Mouse (Mus musculus) spleen, postnatal 36 days (tissue): ENCODE measurements around the gene Rplp0.

Source experiments
- DNase-seq, 2 experiments: peaks; one replicate each; pipeline ENCODE4 v3.0.0; 2022; ENCODE audit warnings: low spot score in 2 of 2, mixed read lengths in 1 of 2

Gene Rplp0

DNA sequence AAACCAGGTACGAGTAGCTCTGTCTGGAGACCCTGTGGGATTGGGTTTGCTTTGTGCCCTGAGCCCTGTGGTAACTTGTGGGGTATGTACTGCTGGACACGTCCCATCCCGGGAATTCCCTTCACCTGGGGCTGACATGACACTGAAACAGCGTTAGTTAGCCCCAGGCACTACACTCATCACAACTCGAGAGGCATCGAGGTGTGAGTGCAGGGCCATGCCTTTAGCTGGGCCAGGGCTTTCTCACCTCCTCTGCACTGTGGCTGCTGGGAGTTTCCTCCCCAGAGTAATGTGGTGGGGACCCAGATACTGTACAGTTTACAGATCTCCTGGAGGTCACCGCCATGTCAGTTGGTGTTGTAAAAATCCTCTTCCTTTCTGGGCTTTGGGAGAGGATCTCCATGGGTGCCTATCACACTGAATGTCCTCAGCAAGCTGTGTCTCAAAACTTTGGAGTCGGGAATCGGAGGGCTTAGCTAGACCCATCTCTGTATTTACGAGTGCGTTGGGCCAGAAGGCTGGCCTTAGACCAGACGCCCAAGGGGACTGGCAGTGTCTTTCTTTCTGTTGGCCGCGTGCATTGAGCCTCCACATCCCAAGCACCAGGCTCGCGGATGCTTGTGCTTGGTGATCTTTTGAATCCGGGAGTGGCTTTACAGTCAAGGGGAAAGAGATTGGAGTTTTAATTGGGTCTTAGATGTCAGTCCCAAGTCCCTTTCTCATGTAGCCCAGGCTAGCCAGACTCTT is 32.6 kb upstream of the Rplp0 start:
- no peak for DNase-seq

DNA sequence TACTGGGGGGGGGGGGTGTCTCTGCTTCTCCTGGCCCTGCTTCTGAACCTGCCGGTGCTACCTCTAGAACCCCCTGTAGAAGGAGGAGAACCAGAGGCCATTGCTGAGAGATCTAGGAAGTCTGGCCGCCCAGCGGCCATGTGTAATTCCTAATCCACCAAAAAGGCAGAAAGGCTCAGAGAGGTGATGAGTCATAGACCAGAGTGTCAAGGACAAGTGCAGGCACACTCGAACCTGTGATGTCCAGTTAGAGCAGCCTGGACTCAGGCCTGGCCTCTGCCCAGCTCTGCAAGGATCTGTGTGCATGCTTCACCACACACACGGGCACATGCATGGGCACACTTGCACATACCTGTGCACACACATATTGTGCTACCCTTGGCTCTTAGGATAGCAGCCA is 31.1 kb upstream of the Rplp0 start:
- no peak for DNase-seq

DNA sequence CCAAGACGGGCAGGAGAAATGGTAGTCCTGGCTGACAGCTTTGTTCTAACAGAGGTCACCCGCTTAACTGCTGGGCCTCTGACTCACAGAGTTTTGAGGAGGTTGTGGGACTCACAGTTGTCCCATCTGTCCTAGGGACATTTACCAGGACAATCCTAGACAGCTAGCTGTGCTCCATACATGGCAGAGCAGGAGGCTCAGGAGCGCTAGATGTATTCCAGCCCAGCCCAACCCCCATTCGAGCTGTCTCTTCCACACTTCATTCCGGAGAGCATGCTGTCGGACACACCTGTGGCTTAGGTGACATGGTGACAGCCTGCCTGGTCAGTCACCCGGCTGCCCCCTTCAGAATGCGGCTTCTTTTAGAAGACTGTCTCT is 29.9 kb upstream of the Rplp0 start:
- DNase-seq = no peak

DNA sequence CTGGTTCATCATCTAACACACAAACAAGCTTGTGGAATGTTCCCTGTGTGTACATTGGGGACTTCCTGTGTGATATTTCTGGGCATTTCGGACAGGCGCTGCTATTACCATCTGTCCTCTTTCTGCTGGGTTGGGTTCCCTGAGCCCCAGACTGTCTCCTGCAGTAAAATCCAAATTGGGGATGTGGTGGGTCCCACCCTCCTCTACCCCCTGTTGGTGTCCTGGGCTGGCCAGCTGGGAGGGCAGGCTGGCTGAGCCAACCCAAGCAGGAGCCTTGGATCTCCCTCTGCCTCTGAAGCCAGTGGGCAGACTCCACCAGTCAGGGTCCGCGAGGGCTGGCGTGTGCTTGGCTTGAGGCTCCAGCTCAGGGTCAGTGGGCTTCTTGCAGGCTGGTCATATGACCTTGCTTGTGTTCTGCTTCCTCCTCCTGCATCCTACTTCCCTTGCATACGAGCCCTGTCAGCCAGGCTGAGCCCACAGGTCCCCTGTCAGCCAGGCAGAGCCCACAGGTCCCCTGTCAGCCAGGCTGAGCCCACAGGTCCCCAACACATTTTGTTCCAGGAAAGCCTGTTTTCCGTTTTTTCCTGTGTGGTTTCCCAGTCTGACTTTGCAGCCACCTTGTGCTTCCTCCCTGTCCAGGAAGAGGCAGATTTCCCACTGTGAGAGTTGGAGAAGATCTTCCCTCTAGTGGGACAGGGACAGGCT is 29.4 kb upstream of the Rplp0 start:
- no peak for DNase-seq

DNA sequence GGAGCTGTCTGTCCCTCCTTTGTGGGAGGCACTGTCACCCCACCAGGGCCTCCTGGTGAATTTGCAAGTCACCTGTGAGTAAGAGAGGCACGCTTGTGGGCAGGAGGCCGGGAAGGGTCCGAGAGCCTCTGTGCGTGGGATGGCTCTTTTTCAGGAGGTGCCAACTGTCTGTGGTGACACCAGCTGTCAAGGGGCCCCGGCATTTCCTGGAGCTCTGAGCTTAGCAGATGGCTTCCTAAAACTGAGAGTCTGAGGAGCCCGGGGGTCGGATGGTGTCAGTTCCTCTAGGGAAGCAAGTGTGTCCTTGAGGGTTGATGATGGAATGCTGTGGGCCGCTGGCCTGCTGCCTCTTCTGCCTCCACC is 28.8 kb upstream of the Rplp0 start:
- no peak for DNase-seq

DNA sequence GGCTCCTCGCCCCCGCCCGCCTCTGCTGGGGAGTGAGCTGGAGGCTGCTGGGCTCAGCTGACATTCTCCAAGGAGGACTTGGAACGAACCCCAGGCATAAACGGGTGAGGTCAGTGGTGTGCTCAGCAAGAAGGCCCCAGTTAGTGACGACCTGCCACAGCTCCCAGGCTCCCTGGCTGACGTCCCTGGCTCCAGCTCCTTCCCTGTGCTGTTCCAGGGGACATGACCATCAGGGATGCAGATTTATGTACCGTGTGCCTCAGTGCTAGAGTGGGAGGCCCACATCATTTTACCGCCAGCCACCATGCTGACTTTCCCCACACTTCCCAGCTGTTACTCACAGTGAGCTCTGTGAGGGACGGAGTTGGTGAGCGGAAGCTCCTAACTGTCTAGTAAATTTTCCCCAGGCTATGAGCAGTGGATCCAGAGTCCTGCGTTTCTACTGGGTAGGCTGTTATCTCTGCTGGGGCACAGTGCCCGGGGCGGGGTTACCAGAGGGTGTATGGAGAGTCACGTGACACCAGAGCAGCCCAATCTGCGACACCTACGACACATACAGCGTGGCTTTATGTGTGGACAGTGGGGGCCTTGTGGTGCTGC is 27.5 kb upstream of the Rplp0 start:
- peak; percentile 56 to 68 for DNase-seq

DNA sequence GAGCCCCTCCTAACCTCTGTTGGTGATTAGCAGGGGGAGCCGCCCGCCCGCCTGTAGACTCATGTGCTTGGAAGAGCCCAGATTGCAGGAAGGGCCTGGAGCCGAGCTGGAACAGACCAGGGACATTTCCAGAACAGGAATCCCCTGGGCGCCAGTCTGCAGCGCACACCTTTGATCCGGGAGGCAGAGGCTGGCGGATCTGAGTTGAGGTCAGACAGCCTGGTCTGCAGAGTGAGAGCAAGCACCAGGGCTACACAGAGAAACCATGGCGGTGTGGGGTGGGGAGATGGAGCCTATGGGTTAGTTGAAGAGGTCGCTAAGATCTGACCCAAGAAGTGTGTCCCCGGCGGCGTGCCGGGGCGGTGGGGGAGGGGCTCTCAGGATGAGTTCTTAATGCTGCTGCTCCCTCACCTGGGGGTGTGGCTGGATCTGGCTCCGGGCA is 25.0 kb upstream of the Rplp0 start:
- no peak for DNase-seq

DNA sequence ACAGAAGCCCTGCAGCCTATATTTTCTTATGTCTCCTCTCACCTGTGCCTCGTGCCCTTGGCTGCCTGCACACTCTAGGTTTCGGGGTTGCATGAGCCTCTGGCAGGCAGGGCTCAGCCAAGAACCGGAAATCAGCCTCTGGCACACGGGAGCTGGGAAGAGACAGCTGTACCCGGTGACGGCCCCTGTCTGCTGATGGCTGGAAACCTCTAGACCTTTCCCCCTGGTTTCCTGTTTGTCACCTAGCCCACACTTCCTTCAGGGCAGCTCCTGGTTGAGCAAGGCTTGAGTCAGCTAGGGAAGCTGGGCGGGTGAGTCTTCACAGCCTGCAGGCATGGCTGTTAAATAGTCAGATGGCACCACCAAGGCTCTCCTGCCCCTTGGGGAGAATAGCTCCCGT is 24.4 kb upstream of the Rplp0 start:
- peak; percentile 37 to 39 for DNase-seq

DNA sequence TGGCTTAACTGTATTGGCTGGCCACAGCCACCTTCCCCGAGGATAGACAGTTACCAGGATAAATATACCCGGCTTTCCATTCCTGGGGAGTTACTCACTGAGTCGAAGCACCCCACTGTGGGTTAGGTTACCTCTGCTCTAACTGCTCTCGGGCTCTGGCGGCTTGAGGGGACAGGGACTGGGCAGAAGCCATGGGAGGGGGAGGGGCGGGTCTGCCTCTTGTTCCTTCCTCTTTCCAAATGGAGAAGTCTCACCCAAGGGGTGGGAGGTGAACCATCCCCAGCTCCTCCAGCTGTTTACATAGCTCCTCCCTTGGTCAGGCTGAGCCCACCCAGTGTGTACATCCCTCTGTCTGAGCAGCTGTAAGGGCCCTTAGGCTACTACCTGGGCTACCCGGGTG is 23.6 kb upstream of the Rplp0 start:
- DNase-seq = peak in 1 of 2 experiments; percentile 53

DNA sequence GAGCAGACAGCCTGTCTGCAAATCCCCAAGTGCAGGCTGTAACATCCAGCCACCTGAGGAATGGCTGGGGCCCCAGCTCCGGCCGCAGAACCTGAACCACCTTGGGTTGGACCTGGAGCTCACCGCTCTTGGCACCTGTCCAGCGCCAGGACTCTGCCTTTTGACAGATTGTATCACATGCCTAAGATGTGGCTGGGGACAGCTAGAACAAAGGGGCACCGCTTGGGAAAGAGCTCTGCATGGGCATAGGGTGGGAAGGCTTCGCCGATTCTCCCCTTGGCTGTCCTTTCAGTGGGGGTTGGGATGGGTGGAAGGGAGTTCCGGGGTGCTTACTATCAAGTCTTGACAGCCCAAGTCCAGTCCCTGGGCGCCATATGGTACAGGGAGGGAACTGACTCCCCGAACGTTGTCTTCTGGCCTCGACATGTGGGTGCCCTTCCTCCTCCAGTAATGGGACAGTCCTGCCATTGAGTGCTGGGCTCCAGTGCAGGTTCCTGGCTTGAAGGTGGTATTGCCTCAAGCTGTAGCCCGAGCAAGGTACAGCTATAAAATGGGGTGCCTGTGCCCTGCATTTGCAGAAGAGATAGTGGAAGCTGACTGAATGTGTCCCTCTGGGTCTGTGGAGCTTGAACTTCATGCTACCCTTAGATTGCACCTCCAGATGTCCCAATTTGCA is 21.1 kb upstream of the Rplp0 start:
- DNase-seq = no peak

DNA sequence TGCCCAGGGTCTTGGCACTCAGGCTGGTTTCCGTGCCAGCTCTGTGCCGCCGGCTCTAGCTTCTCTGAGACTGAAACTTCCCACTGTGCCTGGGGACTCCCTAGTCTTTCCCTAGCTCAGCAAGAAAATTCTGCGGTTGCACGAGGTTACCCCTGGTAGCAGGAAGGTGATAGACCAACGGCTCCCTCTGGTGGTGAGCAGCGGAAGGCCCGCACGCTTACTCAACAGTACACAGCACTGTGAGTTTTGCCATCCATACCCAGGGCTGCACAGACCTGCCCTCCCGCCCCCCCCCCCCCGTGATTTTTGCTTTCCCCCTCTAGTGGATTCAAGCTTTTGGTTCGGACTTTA is 20.6 kb upstream of the Rplp0 start:
- peak; percentile 83 to 88 for DNase-seq

DNA sequence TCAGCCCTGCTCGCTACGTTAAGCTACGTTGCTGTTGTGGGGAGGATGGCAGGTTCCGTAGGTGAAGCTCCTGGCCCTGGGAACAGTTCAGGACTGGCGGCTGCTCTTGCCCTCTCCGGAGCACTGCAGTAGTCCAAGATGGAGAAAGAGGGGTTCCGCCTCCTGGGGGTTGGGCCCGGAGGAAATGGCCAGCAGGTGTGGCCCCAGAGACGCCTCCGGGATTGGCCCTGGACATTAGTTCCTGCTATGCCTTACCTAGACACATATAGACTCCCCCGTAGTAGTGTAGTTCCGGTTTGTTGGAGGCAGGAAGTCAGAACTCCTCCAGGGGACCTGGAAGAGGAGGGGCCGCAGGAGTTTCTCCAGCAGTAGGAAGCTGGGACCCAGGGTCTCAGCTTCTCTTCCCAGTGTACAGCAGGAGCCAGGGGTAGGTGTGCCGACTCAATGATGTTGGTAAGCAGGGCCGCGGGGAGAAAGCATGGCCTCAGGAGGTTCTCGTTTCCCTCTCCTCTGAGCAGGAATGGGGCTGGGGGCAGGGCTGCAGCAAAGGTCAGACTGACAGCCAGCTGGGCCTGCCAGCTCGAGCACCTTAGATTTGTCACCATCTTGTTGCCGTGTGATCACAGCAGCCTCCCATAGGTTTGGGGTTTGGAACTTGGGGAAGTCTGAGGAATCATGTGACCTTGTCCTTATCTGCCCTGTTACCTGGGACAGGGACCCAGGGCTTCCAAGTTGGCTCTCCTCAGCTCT is 16.5 kb upstream of the Rplp0 start:
- DNase-seq = peak in 1 of 2 experiments; percentile 49

DNA sequence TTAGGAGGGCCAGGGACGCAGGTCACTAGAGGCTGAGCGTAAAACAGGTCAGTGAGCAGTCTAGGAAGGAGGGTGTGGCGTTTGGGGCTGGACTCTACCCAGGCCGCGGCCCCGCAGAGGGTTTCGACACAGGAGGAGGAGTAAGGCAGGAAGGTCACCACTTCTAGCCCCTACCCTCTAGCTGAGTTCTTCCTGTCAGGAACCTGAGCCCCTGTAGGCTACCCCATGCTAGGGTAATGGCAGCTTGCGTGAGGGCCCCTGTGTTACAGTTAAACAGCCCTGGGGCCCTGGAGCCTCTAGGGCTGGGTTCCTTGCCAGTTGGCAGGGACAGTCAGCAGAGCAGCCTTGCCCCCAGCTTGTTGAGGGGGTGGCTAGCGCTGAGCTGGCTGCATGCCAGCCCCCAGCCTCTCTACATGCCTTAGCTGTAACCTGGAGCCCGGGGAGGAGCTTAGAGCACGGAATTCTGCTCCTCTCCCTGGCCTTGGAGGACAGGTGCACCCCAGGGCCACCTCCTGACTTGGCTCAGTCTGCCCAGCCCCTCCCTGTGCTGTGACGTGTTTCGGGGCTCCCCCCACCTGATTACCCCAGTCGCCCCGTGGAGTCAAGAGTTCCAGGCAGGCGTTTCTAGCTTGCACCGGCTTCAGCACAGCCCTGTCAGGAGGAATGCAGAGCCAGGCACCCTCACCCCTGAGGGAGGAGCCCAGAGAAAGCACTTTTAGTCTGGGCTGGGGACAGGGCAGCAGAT is 15.6 kb upstream of the Rplp0 start:
- DNase-seq = no peak

DNA sequence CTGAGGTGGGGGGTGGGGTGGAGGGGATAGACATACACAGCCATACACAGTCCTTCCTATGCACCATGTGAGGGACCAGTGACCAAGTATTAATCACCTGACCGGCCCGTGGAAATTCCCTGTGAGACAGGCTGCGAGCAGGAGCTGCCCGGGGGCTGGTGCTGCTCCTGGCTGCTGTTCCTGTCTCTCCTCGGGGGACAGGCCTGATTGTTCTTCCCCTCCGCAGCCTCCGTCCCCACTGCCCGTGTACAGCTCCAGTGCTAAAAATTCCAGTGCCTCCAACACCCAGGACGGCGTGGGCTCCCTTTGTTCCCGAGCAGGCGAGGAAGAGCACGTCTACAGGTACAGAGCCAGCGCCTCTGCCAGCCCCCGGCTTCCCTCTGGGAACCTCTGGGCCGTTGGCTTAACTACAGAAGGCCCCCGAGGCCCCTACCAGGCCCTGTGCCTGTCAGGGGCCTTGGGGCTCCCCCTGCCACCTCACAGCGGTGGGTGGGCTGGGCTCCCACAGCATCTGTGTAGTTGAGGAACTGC is 14.5 kb upstream of the Rplp0 start:
- DNase-seq = no peak

DNA sequence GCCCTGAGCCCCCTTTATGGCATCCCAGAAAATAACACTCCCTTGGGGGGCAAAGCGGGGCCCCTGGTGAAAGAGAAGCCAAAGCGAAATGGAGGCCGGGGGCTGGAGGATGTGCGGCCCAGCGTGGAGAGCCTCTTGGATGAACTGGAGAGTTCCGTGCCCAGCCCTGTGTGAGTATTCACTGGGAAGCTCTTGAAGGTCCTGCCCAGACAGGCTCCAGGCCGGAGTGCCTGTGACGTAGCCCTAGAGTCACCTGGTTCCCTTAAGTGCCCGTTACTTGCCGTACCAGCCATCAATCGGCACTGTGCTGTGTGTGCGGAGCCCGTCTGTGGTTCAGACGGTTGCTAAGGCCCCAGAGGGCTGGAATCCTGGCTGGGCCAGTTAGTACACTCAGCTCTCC is 13.6 kb upstream of the Rplp0 start:
- DNase-seq = no peak

DNA sequence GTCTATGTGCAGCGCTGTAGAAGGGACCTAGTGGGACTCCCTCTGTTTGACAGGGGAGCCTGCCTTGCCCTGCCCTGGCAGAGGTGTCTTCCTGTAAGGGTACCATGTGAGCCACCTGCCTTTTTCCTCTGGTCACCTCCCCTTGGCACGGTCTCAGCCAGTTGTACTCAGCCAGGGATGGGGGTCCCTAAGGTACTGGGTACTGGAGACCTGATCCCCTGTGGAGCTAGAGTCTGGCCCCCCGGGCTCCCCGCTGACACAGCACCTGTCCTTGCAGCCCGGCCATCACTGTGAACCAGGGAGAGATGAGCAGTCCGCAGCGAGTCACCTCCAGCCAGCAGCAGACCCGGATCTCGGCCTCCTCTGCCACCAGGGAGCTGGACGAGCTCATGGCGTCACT is 12.7 kb upstream of the Rplp0 start:
- no peak for DNase-seq

DNA sequence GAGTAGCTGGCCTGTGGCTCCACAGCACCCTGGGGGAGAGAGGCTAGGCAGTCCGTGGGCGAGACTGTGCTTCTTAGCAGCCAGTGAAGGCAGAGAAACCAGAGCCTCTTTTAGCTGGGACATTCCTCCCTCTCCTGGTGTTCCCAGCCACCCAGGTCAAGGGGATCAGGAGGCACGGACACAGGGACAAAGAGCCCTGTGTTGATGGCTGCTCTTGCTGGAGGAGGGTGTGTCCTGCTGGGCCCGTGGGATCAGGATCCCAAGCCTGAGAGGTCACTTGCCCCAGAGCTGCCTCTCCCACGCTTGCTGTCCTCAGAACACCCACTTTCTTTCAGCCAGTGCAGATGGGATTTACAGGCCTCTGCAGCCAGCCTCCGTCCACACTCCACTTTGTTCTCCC is 12.3 kb upstream of the Rplp0 start:
- DNase-seq = no peak

DNA sequence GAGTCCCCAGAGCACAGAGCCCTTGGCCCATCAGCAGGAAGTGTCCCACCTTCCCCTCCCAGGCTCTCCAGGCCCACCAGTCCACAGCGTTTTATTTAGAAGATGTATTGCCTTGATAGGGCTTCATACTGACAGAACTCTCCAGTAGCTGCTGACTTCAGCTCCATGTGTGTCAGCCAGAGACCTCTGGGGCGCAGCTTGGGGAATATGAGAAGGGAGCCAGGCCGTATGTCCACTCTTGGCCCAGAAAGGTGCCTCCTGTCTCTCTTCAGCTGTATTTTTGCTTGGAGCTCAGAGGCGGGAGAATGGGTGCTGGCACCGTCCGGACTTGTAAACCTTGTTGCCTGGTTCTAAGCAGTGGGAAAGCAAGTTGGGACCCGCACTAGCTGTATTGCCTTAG is 11.8 kb upstream of the Rplp0 start:
- no peak for DNase-seq

DNA sequence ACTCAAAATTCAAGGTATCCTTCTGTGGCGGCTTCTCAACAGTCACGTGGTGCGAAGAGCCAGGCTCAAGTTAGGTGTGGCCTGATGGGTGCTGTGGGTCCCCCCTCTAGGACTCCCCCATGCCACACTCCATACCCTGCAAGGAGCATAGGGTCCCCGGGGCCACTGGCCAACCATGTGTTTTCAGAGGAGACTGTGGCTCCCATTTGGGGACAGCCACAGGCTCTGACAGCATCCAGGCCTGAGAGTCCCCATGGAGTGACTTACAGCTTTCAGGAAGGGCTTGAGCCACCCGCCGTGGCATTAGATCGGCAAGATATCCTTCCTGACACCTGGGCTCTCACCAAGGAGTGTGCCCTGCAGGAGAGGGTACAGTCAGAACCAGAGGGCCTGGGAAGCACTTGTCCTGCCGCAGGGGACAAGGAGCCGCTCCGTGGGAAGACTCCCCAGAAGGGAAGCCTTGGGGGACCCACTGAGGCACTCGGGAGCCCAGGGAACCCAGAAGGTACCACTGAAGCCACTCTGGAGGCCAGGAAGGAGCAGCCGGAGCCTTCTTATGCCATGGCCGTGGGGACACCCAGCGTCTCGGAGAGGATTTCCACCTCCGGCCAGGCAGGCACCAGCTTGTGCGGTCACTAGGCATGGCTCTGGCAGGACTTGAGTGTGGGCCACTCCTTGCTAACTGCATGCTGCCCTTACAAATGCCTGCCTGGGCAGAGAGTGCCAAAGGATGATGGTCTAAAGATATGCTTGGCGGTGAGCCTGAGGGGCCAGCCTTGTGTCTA is 10.6 kb upstream of the Rplp0 start:
- DNase-seq = no peak

DNA sequence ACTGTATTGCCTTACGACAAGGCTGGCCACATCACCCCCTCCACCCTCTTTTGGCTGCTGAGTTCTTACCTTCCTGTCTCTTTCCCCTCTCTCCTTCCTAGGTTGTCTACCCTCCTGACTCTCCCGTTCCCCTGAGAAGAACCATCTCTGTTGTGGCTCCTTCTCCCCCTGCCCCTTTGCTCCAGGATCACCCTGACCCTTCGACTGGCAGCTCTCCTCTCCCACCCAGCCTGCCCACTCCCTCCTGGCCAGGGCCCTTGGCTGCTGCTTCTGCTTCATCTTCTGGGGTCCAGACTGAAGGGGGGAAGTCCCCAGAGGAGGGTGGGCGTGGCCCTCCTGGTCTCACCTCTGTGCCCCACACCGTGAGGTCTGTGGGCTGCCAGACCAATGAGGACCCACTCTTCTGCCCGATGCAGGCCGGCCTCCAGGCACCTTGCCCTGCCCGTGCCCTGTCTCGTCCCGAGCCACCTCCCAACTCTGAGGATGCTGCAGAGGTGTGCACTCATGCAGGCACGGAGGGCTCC is 8.7 kb upstream of the Rplp0 start:
- DNase-seq = no peak
